Mouse (Mus musculus): ENCODE data around the gene Carf. TPM values are rescaled to one million over a fixed set of nuclear protein-coding genes. Genes with fewer than 3 reads are reported as not detected.

The Carf gene
- total RNA-seq (2023), result 12.3 TPM

DNA sequence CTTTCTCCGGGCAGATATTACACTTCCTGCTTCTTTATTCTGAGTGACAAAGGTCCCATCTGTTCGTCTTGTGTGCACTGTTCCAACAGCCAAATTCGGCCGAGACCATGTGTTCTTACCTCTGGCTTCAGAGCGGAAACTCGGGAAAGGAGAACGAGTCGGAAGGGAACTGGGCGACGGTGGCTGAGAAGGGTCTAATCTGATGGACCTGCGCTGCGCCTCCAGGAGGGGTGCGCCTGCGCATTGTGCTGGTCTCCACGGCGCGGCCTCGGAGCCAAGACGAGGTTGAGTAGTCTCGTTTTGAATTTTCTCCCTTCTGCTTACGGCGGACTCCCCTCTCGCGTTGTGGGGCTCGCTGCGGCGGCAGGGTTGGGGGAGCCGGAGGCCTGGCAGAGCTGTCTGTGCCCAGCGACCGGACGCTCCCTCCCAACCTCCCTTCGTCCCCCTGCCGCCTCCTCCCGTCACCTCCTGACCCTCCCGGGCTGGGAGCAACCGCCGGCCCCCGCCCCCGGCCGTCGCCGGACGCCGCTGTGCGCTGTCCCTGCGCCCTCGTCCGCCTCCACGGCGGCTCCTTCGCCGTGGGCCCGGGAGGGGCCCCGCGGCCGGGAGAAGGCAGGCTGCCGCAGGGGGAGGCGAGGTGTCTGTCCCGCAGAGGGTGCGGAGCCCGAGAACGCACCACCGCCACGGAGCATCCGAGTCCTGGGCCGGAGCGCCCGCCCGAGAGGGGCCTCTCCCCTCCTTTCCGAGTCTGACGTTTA, at the start of gene Carf, which contains the start of gene Wdr12:
TSS of gene Carf (plus strand) at position 224 of the 758 bp plus-strand sequence.
TSS of gene Wdr12 (minus strand) at position 622 of the 758 bp plus-strand sequence.

GRCm38 (mm10) chr1:60179932-60180783, 82.1 kb downstream of the Carf start, which contains the start of gene Nbeal1:
TSS of gene Nbeal1 (plus strand) at chr1:60180599.

Other genes starting within 250 kb of the Carf start
- gene Fam117b, start 185.2 kb upstream of the Carf start, total RNA-seq (2023), result 67.3 TPM
- gene Ica1l, start 55.1 kb upstream of the Carf start, total RNA-seq (2023), result 3.1 TPM
- 25.1 TPM for gene Wdr12, start 398 bp downstream of the Carf start, total RNA-seq (2023)
- gene Nbeal1, start 82.4 kb downstream of the Carf start, total RNA-seq (2023), result 29.5 TPM
- 7.3 TPM for gene Cyp20a1, start 245.1 kb downstream of the Carf start, total RNA-seq (2023)